Mouse (Mus musculus) embryonic fibroblast, embryonic 13.5 days (primary cell): ENCODE data around the gene Rpl31.

Source experiments
- CTCF ChIP-seq: IDR thresholded peaks from 2 replicates; pipeline ENCODE4 v1.5.1; 2011; ENCODE audit warnings: mild to moderate bottlenecking, control low read depth, low read length, moderate library complexity, borderline replicate concordance; ENCODE audit not compliant: insufficient read depth
- POLR2A ChIP-seq: IDR thresholded peaks from 2 replicates; pipeline ENCODE4 v1.6.1; 2011; ENCODE audit warnings: low read depth, mild to moderate bottlenecking, control low read depth, low read length, moderate library complexity

DNA sequence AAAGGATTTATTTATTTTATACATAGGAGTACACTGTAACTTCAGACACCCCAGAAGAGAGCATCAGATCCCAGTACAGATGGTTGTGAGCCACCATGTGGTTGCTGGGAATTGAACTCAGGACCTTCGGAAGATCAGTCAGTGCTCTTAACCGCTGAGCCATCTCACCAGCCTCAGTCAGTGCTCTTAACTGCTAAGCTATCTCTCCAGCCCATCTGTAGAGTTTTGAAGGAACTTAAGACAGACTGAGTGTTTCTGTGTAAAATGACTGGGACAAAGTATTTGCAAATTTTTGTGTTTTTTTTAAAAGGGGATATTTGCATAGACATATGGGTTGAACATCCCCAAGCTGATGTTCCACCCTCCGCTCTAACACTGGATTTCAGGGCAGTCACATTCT is 32.5 kb downstream of the Rpl31 start:
- TF ChIP-seq CTCF (no peak), POLR2A (no peak)
